ENCODE assay signal across 20 mouse cellular contexts in the genomic region with DNA sequence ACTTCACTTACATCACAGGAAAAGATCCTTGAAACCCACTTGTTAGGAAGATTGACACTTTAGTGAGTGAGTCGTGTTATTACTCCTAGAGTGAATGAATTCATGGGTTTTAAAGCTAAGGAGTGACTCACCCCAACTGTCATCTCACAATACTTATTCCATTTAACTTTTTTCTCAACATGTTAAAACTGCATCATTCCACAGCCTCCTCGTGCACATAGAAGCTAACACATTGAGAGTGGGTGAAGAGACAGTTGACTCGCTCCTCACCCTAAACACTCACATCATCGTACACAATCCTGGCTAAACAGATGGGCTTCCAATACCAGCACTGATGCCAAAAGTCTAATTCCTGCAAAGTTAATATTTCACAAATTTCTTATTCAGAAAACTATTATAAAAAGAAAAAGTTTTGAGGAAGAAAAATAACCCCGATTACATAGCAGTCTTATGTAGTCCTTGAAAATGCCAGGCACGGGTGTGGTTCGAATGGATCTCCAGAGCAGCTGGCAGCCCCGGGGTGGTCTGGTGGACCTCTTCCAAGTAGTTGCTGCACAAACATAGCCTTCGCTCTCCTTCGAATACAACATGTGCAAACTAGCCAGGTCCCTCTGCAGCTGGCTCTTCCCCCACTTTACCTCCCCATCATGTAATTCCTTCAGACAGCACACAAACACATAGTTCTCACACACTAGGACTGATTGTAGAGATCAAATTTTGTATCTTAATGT.
A peak's percentile ranks its signal among the peaks of the same experiment; 100 is the strongest.
DNase-seq lines count a peak whose midpoint lies in the region; ATAC-seq and TF ChIP-seq lines count a peak whose summit lies in the region.
"Had no signal": no experiment of that assay in that cellular context is flagged by ENCODE, and none has a peak within 500 bp of the region (broad histone marks: within the 10 kb centered on the region; RNA-seq: fewer than 3 reads in every experiment).

No protein-coding gene starts in this region.

- H3K9ac ChIP-seq in forebrain, postnatal 0 days, result no peak overlapping the region
- H3K9ac ChIP-seq: forebrain, embryonic 12.5 days; heart, embryonic 12.5 days; intestine, embryonic 15.5 days; liver, embryonic 15.5 days had no signal

- H3K9me3 ChIP-seq in forebrain, postnatal 0 days (ENCODE audit: low read length), result no peaks in the 10 kb centered on the region
- H3K9me3 ChIP-seq in forebrain, embryonic 10.5 days, result no peaks in the 10 kb centered on the region
- H3K9me3 ChIP-seq: forebrain, embryonic 12.5 days; heart, embryonic 12.5 days; intestine, embryonic 15.5 days; liver, embryonic 15.5 days had no signal

- TF ChIP-seq CTCF in forebrain, postnatal 0 days (IDR thresholded peaks at IDR 0.05; ENCODE audit: low read depth), result no peak
- TF ChIP-seq CTCF in layer of hippocampus, adult 2 months (conservative IDR thresholded peaks at IDR 0.05), result no peak

- peak; percentile 64 for ATAC-seq in forebrain, postnatal 0 days
- ATAC-seq: CD4-positive, CD25-positive, alpha-beta regulatory T cell, adult 4 months; intestine, embryonic 15.5 days had no signal

- no peaks in the 10 kb centered on the region for H3K36me3 ChIP-seq in forebrain, postnatal 0 days (ENCODE audit: insufficient read depth)
- no peaks in the 10 kb centered on the region for H3K36me3 ChIP-seq in forebrain, embryonic 10.5 days (replicated peaks)
- H3K36me3 ChIP-seq: forebrain, embryonic 12.5 days; heart, embryonic 12.5 days; intestine, embryonic 15.5 days; liver, embryonic 15.5 days had no signal

- no peak overlapping the region for H3K4me3 ChIP-seq in forebrain, postnatal 0 days (ENCODE audit: low read depth, low read length)
- H3K4me3 ChIP-seq in forebrain, embryonic 10.5 days, result no peak overlapping the region
- no peak overlapping the region for H3K4me3 ChIP-seq in layer of hippocampus, adult 2 months
- H3K4me3 ChIP-seq: forebrain, embryonic 12.5 days; heart, embryonic 12.5 days; intestine, embryonic 15.5 days; liver, embryonic 15.5 days; myocyte had no signal

- H3K27me3 ChIP-seq in forebrain, postnatal 0 days (ENCODE audit: insufficient read depth, low read length), result no peaks in the 10 kb centered on the region
- no peaks in the 10 kb centered on the region for H3K27me3 ChIP-seq in forebrain, embryonic 10.5 days (ENCODE audit: poor library complexity, severe bottlenecking)
- H3K27me3 ChIP-seq: forebrain, embryonic 12.5 days; heart, embryonic 12.5 days; intestine, embryonic 15.5 days; liver, embryonic 15.5 days had no signal

- WGBS in forebrain, postnatal 0 days, result 35% methylated on average over 10 of the region's 10 CpGs
- WGBS in forebrain, embryonic 10.5 days, result 91% methylated on average over 10 of the region's 10 CpGs

- no peak for DNase-seq in forebrain, postnatal 0 days
- no peak for DNase-seq in forebrain, embryonic 10.5 days (ENCODE audit: extremely low spot score, low spot score)
- peak in 1 of 2 experiments; percentile 63 for DNase-seq in layer of hippocampus, adult 2 months (ENCODE audit: low spot score in 2 of 2)
- DNase-seq in layer of hippocampus, postnatal 25 days (ENCODE audit: extremely low spot score in 1 of 2, low spot score in 1 of 2), result no peak
- DNase-seq in right cerebral cortex, adult 18-20 months, result peak; percentile 30
- DNase-seq in right cerebral cortex, postnatal 25 days, result no peak
- DNase-seq in urinary bladder, postnatal 14 days (ENCODE audit: low spot score), result no peak
- DNase-seq: adrenal gland, postnatal 10 days; cerebellum, adult 9-10 months; gastrocnemius, postnatal 36 days; lung, postnatal 4 days; thymus, postnatal 36 days had no signal

- H3K4me1 ChIP-seq in forebrain, postnatal 0 days (ENCODE audit: insufficient read depth), result 0 out of 2 replicates have a peak, but pooled peaks cover 5% of the 10 kb centered on the region
- H3K4me1 ChIP-seq in forebrain, embryonic 10.5 days, result peaks cover 35% of the 10 kb centered on the region
- H3K4me1 ChIP-seq: liver, embryonic 15.5 days had no signal

- no peak overlapping the region for H3K27ac ChIP-seq in forebrain, postnatal 0 days (ENCODE audit: low read depth, low read length)
- H3K27ac ChIP-seq in forebrain, embryonic 10.5 days, result no peak overlapping the region
- peak overlapping the region; percentile 41; the same call in 1 of the 2 replicates for H3K27ac ChIP-seq in layer of hippocampus, adult 2 months
- H3K27ac ChIP-seq: forebrain, embryonic 12.5 days; intestine, embryonic 15.5 days; liver, embryonic 15.5 days; stomach, postnatal 0 days had no signal

- H3K4me2 ChIP-seq in forebrain, postnatal 0 days (ENCODE audit: low read depth), result no peak overlapping the region
- H3K4me2 ChIP-seq: forebrain, embryonic 12.5 days; heart, embryonic 12.5 days; intestine, embryonic 15.5 days; liver, embryonic 15.5 days; midbrain, embryonic 11.5 days had no signal
